Comparison of ENCODE assay signal across 24 mouse cellular contexts in the genomic region with DNA sequence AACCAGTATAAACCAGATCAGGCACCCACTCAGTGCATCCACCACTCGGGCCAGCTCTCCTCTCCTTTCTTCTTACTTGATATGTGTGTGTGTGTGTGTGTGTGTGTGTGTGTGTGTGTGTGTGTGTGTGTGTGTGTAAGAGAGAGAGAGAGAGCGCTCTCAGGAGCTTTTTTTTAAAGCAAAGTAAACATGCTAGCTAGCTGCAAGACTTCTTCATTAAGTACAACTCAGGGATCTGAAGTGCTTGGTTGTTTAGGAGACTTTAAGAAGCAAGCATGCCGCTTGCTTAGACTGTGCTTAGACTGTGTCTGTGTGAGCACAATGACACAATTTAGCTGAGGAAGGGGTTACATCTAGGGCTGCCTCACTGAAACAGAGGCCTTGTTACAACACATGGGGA. TPM values are rescaled to one million over a fixed set of nuclear protein-coding genes. Genes with fewer than 3 reads are reported as not detected.
DNase-seq lines count a peak whose midpoint lies in the region; ATAC-seq and TF ChIP-seq lines count a peak whose summit lies in the region.
"Had no signal": no experiment of that assay in that cellular context is flagged by ENCODE, and none has a peak within 500 bp of the region (broad histone marks: within the 10 kb centered on the region; RNA-seq: fewer than 3 reads in every experiment).

No protein-coding gene starts in this region.

- WGBS in intestine, postnatal 0 days, result 65% methylated on average over 3 of the region's 3 CpGs
- WGBS in intestine, embryonic 16.5 days, result 75% methylated on average over 3 of the region's 3 CpGs
- WGBS in lung, embryonic 16.5 days, result 49% methylated on average over 3 of the region's 3 CpGs
- WGBS in limb, embryonic 15.5 days, result 78% methylated on average over 3 of the region's 3 CpGs
- WGBS in stomach, postnatal 0 days, result 39% methylated on average over 3 of the region's 3 CpGs

- TF ChIP-seq EP300 in stomach, postnatal 0 days (optimal IDR thresholded peaks at IDR 0.05), result no peak

- H3K4me2 ChIP-seq in intestine, postnatal 0 days (replicated peaks; ENCODE audit: low read depth), result no peak overlapping the region
- H3K4me2 ChIP-seq in intestine, embryonic 16.5 days (ENCODE audit: low read depth, low read length), result no peak overlapping the region
- no peak overlapping the region for H3K4me2 ChIP-seq in lung, embryonic 16.5 days (ENCODE audit: low read depth, low read length)
- no peak overlapping the region for H3K4me2 ChIP-seq in limb, embryonic 15.5 days
- H3K4me2 ChIP-seq in stomach, postnatal 0 days (replicated peaks; ENCODE audit: low read depth), result no peak overlapping the region
- H3K4me2 ChIP-seq: embryonic facial prominence, embryonic 12.5 days; forebrain, embryonic 12.5 days; heart, embryonic 11.5 days; heart, embryonic 15.5 days had no signal

- no peak overlapping the region for H3K9ac ChIP-seq in intestine, postnatal 0 days (ENCODE audit: low read depth, low read length)
- no peak overlapping the region for H3K9ac ChIP-seq in intestine, embryonic 16.5 days (ENCODE audit: low read depth, low read length)
- no peak overlapping the region for H3K9ac ChIP-seq in lung, embryonic 16.5 days (ENCODE audit: low read length)
- H3K9ac ChIP-seq in limb, embryonic 15.5 days, result no peak overlapping the region
- no peak overlapping the region for H3K9ac ChIP-seq in stomach, postnatal 0 days (ENCODE audit: low read length)
- H3K9ac ChIP-seq: embryonic facial prominence, embryonic 12.5 days; forebrain, embryonic 12.5 days; heart, embryonic 15.5 days had no signal

- peak overlapping the region; percentile 22; the same call in 1 of the 2 replicates for H3K27ac ChIP-seq in intestine, postnatal 0 days (ENCODE audit: low read depth, low read length)
- H3K27ac ChIP-seq in intestine, embryonic 16.5 days (ENCODE audit: low read length), result no peak overlapping the region
- no peak overlapping the region for H3K27ac ChIP-seq in lung, embryonic 16.5 days (ENCODE audit: low read length)
- H3K27ac ChIP-seq in limb, embryonic 15.5 days, result peak overlapping the region; percentile 33
- peak overlapping the region; percentile 75 for H3K27ac ChIP-seq in stomach, postnatal 0 days (replicated peaks)
- H3K27ac ChIP-seq: embryonic facial prominence, embryonic 12.5 days; forebrain, embryonic 12.5 days; heart, adult 2 months; heart, embryonic 15.5 days had no signal

- no peaks in the 10 kb centered on the region for H3K27me3 ChIP-seq in intestine, postnatal 0 days (replicated peaks; ENCODE audit: control insufficient read depth, insufficient read depth, low read length)
- no peaks in the 10 kb centered on the region for H3K27me3 ChIP-seq in intestine, embryonic 16.5 days (replicated peaks; ENCODE audit: control insufficient read depth, insufficient read depth, low read length)
- no peaks in the 10 kb centered on the region for H3K27me3 ChIP-seq in lung, embryonic 16.5 days (ENCODE audit: control insufficient read depth, insufficient read depth, low read depth, low read length)
- no peaks in the 10 kb centered on the region for H3K27me3 ChIP-seq in limb, embryonic 15.5 days
- no peaks in the 10 kb centered on the region for H3K27me3 ChIP-seq in stomach, postnatal 0 days (ENCODE audit: control insufficient read depth, insufficient read depth, low read length)
- H3K27me3 ChIP-seq: embryonic facial prominence, embryonic 12.5 days; forebrain, embryonic 12.5 days; heart, embryonic 15.5 days had no signal

- no peaks in the 10 kb centered on the region; the same call in 1 of the 2 replicates for H3K36me3 ChIP-seq in intestine, postnatal 0 days (ENCODE audit: control insufficient read depth, insufficient read depth)
- no peaks in the 10 kb centered on the region for H3K36me3 ChIP-seq in intestine, embryonic 16.5 days (ENCODE audit: control insufficient read depth, insufficient read depth, low read length)
- peaks cover 3% of the 10 kb centered on the region; the same call in 1 of the 2 replicates for H3K36me3 ChIP-seq in lung, embryonic 16.5 days (ENCODE audit: control insufficient read depth, insufficient read depth, low read length)
- peaks cover 12% of the 10 kb centered on the region; the same call in 1 of the 2 replicates for H3K36me3 ChIP-seq in limb, embryonic 15.5 days
- no peaks in the 10 kb centered on the region for H3K36me3 ChIP-seq in stomach, postnatal 0 days (ENCODE audit: control insufficient read depth, insufficient read depth, low read length)
- H3K36me3 ChIP-seq: embryonic facial prominence, embryonic 12.5 days; heart, embryonic 15.5 days had no signal

- H3K4me3 ChIP-seq in intestine, postnatal 0 days (ENCODE audit: low read depth, low read length), result no peak overlapping the region
- H3K4me3 ChIP-seq in intestine, embryonic 16.5 days (ENCODE audit: low read length), result no peak overlapping the region
- H3K4me3 ChIP-seq in lung, embryonic 16.5 days (ENCODE audit: low read length), result no peak overlapping the region
- no peak overlapping the region for H3K4me3 ChIP-seq in limb, embryonic 15.5 days
- H3K4me3 ChIP-seq in stomach, postnatal 0 days (ENCODE audit: low read depth, low read length), result no peak overlapping the region
- H3K4me3 ChIP-seq: embryonic facial prominence, embryonic 12.5 days; forebrain, embryonic 12.5 days; heart, adult 2 months; heart, embryonic 15.5 days had no signal

- no peak for DNase-seq in lung, postnatal 10 days
- no peak for DNase-seq in stomach, postnatal 0 days (ENCODE audit: low spot score)
- no peak for DNase-seq in gastrocnemius, postnatal 36 days
- DNase-seq: adrenal gland, postnatal 10 days; cerebellum, adult 11 months; cerebellum, adult 8-10 months; cerebellum, postnatal 14 days; embryo, embryonic 11 days; gastrocnemius, postnatal 10 days; heart, adult 2 months; heart, postnatal 14 days had no signal

- H3K4me1 ChIP-seq in intestine, postnatal 0 days (replicated peaks; ENCODE audit: control insufficient read depth, insufficient read depth, low read length), result 0 out of 2 replicates have a peak, but pooled peaks cover 7% of the 10 kb centered on the region
- peaks cover 2% of the 10 kb centered on the region; the same call in 1 of the 2 replicates for H3K4me1 ChIP-seq in intestine, embryonic 16.5 days (ENCODE audit: control insufficient read depth, insufficient read depth, low read length)
- no peaks in the 10 kb centered on the region for H3K4me1 ChIP-seq in lung, embryonic 16.5 days (replicated peaks; ENCODE audit: control insufficient read depth, insufficient read depth, low read length)
- H3K4me1 ChIP-seq in limb, embryonic 15.5 days, result 0 out of 2 replicates have a peak, but pooled peaks cover 2% of the 10 kb centered on the region
- no peaks in the 10 kb centered on the region for H3K4me1 ChIP-seq in stomach, postnatal 0 days (replicated peaks; ENCODE audit: control insufficient read depth, insufficient read depth)
- H3K4me1 ChIP-seq: embryonic facial prominence, embryonic 12.5 days; forebrain, embryonic 12.5 days; heart, embryonic 15.5 days had no signal

- no peak for TF ChIP-seq CTCF in intestine, postnatal 0 days (IDR thresholded peaks at IDR 0.05; ENCODE audit: low read depth)
- TF ChIP-seq CTCF in stomach, postnatal 0 days (IDR thresholded peaks at IDR 0.05; ENCODE audit: low read depth), result no peak

- intact Hi-C loops in gastrocnemius, postnatal 36 days (cut with DNase I), result no loop called here

- ATAC-seq in intestine, postnatal 0 days, result no peak
- ATAC-seq in intestine, embryonic 16.5 days, result no peak
- ATAC-seq in lung, embryonic 16.5 days (ENCODE audit: low read depth), result peak; percentile 34; the same call in 1 of the 2 replicates
- ATAC-seq in limb, embryonic 15.5 days (ENCODE audit: insufficient number of reproducible peaks, low FRiP score, low TSS enrichment, low read depth), result no peak
- ATAC-seq in stomach, postnatal 0 days (ENCODE audit: low FRiP score, low TSS enrichment), result no peak
- ATAC-seq: forebrain, embryonic 16.5 days had no signal

- H3K9me3 ChIP-seq in intestine, postnatal 0 days (ENCODE audit: control insufficient read depth), result no peaks in the 10 kb centered on the region
- H3K9me3 ChIP-seq in intestine, embryonic 16.5 days (ENCODE audit: control insufficient read depth, low read length), result no peaks in the 10 kb centered on the region
- no peaks in the 10 kb centered on the region for H3K9me3 ChIP-seq in lung, embryonic 16.5 days (ENCODE audit: control insufficient read depth, low read length)
- H3K9me3 ChIP-seq in limb, embryonic 15.5 days, result no peaks in the 10 kb centered on the region
- H3K9me3 ChIP-seq in stomach, postnatal 0 days (ENCODE audit: control insufficient read depth, low read length), result no peaks in the 10 kb centered on the region
- H3K9me3 ChIP-seq: embryonic facial prominence, embryonic 12.5 days; forebrain, embryonic 12.5 days; heart, embryonic 15.5 days had no signal

RNA-seq across cellular contexts. Expression of a gene that starts 12.9 kb away (rescaled TPM):
- polyA plus RNA-seq in intestine, postnatal 0 days (2015; fragmentation: Nextera tagmentation; extraction: Ambion mirVana), result 122 and 141 TPM in 2 replicates
- polyA plus RNA-seq in intestine, embryonic 16.5 days (2015; fragmentation: Nextera tagmentation; extraction: Ambion mirVana), result 41.8 and 55.2 TPM in 2 replicates
- polyA plus RNA-seq in lung, embryonic 16.5 days (2015; fragmentation: Nextera tagmentation; extraction: Ambion mirVana), result 5.3 and 6.5 TPM in 2 replicates
- 56.6 and 57.1 TPM in 2 replicates for polyA plus RNA-seq in limb, embryonic 15.5 days (2015; fragmentation: Nextera tagmentation; extraction: Ambion mirVana)
- 49.8 and 57.5 TPM in 2 replicates for polyA plus RNA-seq in stomach, postnatal 0 days (2015; fragmentation: Nextera tagmentation; extraction: Ambion mirVana)
- total RNA-seq in gastrocnemius, postnatal 36 days (2021), result 1 to 10 TPM; 1.7 to 2.3 TPM
- total RNA-seq: common myeloid progenitor, adult 5-6 weeks; hematopoietic stem cell, adult 5-6 weeks; MEL had no signal
- polyA plus RNA-seq: C2C12 had no signal

RNA-seq across cellular contexts. Expression of a gene that starts 46.1 kb away (rescaled TPM):
- polyA plus RNA-seq in intestine, postnatal 0 days (2015; fragmentation: Nextera tagmentation; extraction: Ambion mirVana), result 13.0 and 13.3 TPM in 2 replicates
- polyA plus RNA-seq in intestine, embryonic 16.5 days (2015; fragmentation: Nextera tagmentation; extraction: Ambion mirVana), result 16.3 and 17.6 TPM in 2 replicates
- polyA plus RNA-seq in lung, embryonic 16.5 days (2015; fragmentation: Nextera tagmentation; extraction: Ambion mirVana), result 38.3 and 41.5 TPM in 2 replicates
- 24.5 and 27.4 TPM in 2 replicates for polyA plus RNA-seq in limb, embryonic 15.5 days (2015; fragmentation: Nextera tagmentation; extraction: Ambion mirVana)
- polyA plus RNA-seq in stomach, postnatal 0 days (2015; fragmentation: Nextera tagmentation; extraction: Ambion mirVana), result 56.9 and 70.0 TPM in 2 replicates
- total RNA-seq in gastrocnemius, postnatal 36 days (2021), result 10 to 100 TPM; 19.0 to 23.6 TPM

RNA-seq across cellular contexts. Expression of a gene that starts 49.7 kb away (rescaled TPM):
- 50.0 and 50.6 TPM in 2 replicates for polyA plus RNA-seq in intestine, postnatal 0 days (2015; fragmentation: Nextera tagmentation; extraction: Ambion mirVana)
- 43.0 and 43.2 TPM in 2 replicates for polyA plus RNA-seq in intestine, embryonic 16.5 days (2015; fragmentation: Nextera tagmentation; extraction: Ambion mirVana)
- polyA plus RNA-seq in lung, embryonic 16.5 days (2015; fragmentation: Nextera tagmentation; extraction: Ambion mirVana), result 33.1 and 34.9 TPM in 2 replicates
- 36.3 and 41.8 TPM in 2 replicates for polyA plus RNA-seq in limb, embryonic 15.5 days (2015; fragmentation: Nextera tagmentation; extraction: Ambion mirVana)
- polyA plus RNA-seq in stomach, postnatal 0 days (2015; fragmentation: Nextera tagmentation; extraction: Ambion mirVana), result 60.2 and 66.5 TPM in 2 replicates
- 100 to 1,000 TPM; 105 to 118 TPM for total RNA-seq in gastrocnemius, postnatal 36 days (2021)

Comparison
In these comparisons a context has a peak if more than half of its experiments do, and no peak if none do; other contexts are left out.
1. H3K27ac ChIP-seq: peak in intestine, postnatal 0 days (single experiment), limb, embryonic 15.5 days (single experiment) and stomach, postnatal 0 days (single experiment); none in intestine, embryonic 16.5 days (single experiment) and lung, embryonic 16.5 days (single experiment).